Mouse (Mus musculus) myocyte (in vitro differentiated cells): ENCODE measurements around the gene Tmub1.

ENCODE experiments used
- E2F4 ChIP-seq: IDR thresholded peaks from one replicate; pipeline ENCODE4 v1.6.1; 2011; ENCODE audit warnings: mild to moderate bottlenecking, control low read depth, moderate library complexity; ENCODE audit not compliant: insufficient read depth
- MAX ChIP-seq: IDR thresholded peaks from one replicate; pipeline ENCODE4 v1.6.1; 2011; ENCODE audit warnings: low read depth, mild to moderate bottlenecking, control low read depth
- MYOD1 ChIP-seq, 3 experiments: IDR thresholded peaks; one replicate each; pipeline ENCODE4 v1.6.1; 2011; ENCODE audit warnings: control low read depth in 2 of 3, low read depth in 2 of 3, mild to moderate bottlenecking in 2 of 3, moderate library complexity in 1 of 3; ENCODE audit not compliant: insufficient read length in 2 of 3, control insufficient read depth in 1 of 3
- MYOG ChIP-seq, 3 experiments: IDR thresholded peaks; one replicate each; pipeline ENCODE4 v1.6.1; 2011; ENCODE audit warnings: control low read depth in 2 of 3, low read depth in 2 of 3, mild to moderate bottlenecking in 2 of 3; ENCODE audit not compliant: insufficient read length in 2 of 3, control insufficient read depth in 1 of 3, insufficient read depth in 1 of 3
- POLR2A ChIP-seq: IDR thresholded peaks from one replicate; pipeline ENCODE4 v1.6.1; 2011; ENCODE audit warnings: low read depth, mild to moderate bottlenecking, control low read depth, moderate library complexity; ENCODE audit not compliant: insufficient read length
- POLR2AphosphoS2 ChIP-seq: IDR thresholded peaks from one replicate; pipeline ENCODE4 v1.6.1; 2011; ENCODE audit warnings: low read depth, control low read depth; ENCODE audit not compliant: insufficient read length
- SRF ChIP-seq: IDR thresholded peaks from one replicate; pipeline ENCODE4 v1.6.1; 2011; ENCODE audit warnings: low read depth; ENCODE audit not compliant: control insufficient read depth, insufficient read length
- TCF12 ChIP-seq: IDR thresholded peaks from one replicate; pipeline ENCODE4 v1.6.1; 2011; ENCODE audit warnings: mild to moderate bottlenecking, control low read depth; ENCODE audit not compliant: poor library complexity, insufficient read depth, severe bottlenecking
- USF1 ChIP-seq: IDR thresholded peaks from one replicate; pipeline ENCODE4 v1.6.1; 2011; ENCODE audit warnings: low read depth, mild to moderate bottlenecking, control low read depth, moderate library complexity

DNA sequence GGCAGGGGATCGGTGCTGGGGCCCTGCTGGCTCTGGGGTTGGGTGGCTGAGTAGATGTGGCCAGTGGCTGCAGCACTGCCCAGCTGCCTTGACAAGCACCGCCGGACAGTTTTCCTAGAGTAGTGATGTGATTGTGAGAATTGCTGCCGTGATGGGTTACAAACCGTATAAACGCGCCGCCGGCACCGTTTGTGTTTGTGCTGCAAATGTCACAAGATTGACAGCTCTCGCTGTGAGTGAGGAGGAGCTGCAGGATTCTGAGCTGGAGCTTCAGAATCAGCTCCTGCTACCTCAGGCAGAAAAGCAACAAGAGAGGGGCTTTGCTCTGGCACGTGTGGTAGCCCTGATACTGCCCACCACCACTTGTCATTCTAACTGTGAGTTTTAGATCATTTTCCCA is 19.1 kb upstream of the Tmub1 start:
- TF ChIP-seq MYOD1 (IDR thresholded peaks at IDR 0.05; ENCODE audit: control insufficient read depth in 1 of 3, insufficient read length in 2 of 3, low read depth in 2 of 3) (no peak), POLR2A (no peak), TCF12 (no peak), E2F4 (no peak), MYOG (IDR thresholded peaks at IDR 0.05; ENCODE audit: control insufficient read depth in 1 of 3, insufficient read depth in 1 of 3, insufficient read length in 2 of 3, low read depth in 2 of 3) (no peak), MAX (no peak), USF1 (no peak), POLR2AphosphoS2 (no peak), SRF (no peak)
